Mouse (Mus musculus) olfactory bulb, adult 2 months (tissue): Measurements from ENCODE around the gene Sh3bgr. TPM values are rescaled to one million over a fixed set of nuclear protein-coding genes. Genes with fewer than 3 reads are reported as not detected.

Experiments used
- H3K27ac ChIP-seq: fragments of 200-500 bp; 2 replicates; pipeline ENCODE4 v1.5.1; 2012; ENCODE audit warnings: low read depth, low read length; ENCODE audit not compliant: insufficient read depth
- H3K4me1 ChIP-seq: fragments of 200-500 bp; 2 replicates; pipeline ENCODE4 v1.6.1; 2012; ENCODE audit warnings: low read length; ENCODE audit not compliant: control insufficient read depth, insufficient read depth
- H3K4me3 ChIP-seq: fragments of 200-500 bp; 2 replicates; pipeline ENCODE4 v1.5.1; 2012; ENCODE audit warnings: mild to moderate bottlenecking, low read depth, low read length, moderate library complexity; ENCODE audit not compliant: insufficient read depth
- CTCF ChIP-seq: fragments of 200-500 bp; IDR thresholded peaks from 2 replicates; pipeline ENCODE4 v1.5.1; 2012; ENCODE audit warnings: low read depth, mild to moderate bottlenecking, low read length, moderate library complexity; ENCODE audit not compliant: insufficient read depth
- POLR2A ChIP-seq: fragments of 200-500 bp; IDR thresholded peaks from 2 replicates; pipeline ENCODE4 v1.6.1; 2012; ENCODE audit warnings: mild to moderate bottlenecking, low read depth, low read length, moderate library complexity; ENCODE audit not compliant: insufficient read depth
- whole genome bisulfite sequencing: fragments of 180-500 bp; shearing (Covaris S2); methylation state at CpG from one replicate; pipeline ENCODE4 v1.1.7; 2018; 5-methylcytosine and 5-hydroxymethylcytosine counted together
- polyA plus RNA-seq: library from polyadenylated mRNA; stranded (reverse); fragments of >200 nt; gene quantifications from 2 replicates; pipeline ENCODE4 v1.2.4, GENCODE M21; 2012; ENCODE audit warnings: low replicate concordance; ENCODE audit not compliant: missing spikeins, insufficient read depth, insufficient read length

Sh3bgr gene
- not detected in 2 replicates for polyA plus RNA-seq

DNA sequence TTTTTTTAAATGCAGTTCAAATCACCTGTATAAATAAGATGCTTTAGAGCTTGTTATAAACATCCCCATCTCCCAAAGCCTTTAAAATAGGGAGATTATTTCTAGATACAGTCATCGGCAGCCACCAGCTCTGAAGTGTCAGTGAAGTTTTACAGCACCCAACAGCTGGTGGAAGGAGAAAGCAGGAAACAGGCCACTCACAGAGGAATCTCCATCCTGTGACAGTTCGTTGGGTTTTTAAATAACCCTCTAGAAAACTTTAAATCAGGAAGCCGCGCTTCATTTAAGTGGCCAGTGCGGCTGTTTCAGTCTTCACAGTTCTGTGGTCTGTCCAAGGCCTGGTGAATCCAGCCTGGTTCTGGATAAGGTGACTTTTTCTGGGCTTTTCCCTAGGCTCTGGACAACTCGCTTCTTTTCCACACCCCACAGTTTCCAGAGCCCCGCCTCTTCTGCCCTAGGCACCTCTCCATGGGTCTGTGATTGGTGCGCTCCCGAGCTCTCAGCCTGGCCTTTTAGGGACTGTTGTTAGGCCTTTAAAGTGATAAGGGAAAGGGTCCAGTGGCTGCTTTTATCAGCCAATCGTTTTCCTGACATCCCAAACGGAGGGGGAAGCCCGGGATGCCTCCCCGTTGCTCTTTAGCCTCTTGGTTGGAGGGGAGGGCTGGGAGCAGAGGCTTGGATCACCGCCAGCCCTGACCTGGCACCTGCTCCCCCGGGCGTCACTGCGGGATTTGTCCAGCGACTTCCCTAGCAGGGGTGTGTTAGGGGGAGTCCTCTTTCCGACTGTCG lies at the start of gene Sh3bgr:
TSS of gene Sh3bgr (plus strand) at position 538 of the 789 bp plus-strand sequence.
- H3K4me3 ChIP-seq, result peak within 1 kb of the TSS; percentile 22
- TF ChIP-seq POLR2A, result no peak
- H3K4me1 ChIP-seq, result peaks cover 12% of the 10 kb centered on the region
- WGBS, result 16% methylated on average over 20 of the region's 20 CpGs
- H3K27ac ChIP-seq, result no peak within 1 kb of the TSS

DNA sequence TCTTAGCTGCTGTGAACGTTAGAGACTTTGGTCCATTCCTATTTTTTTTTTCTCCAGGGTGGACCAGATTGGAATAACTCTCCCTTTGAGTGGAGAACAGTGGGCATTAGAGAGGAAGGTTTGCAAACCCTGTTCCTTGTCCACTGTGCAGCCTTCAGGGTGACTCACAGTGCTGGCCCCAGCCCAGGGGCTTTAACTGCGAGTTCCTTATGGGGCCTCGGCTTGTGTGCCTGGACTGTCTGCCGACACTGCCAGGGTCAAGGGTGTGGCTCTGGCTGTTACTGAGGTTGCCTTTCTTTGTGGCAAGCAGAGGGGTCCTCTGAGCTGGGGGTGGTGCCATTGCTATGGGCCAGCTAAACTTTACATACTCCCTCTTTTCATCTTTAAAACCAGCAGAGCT lies 49.3 kb upstream of the Sh3bgr start:
- 56% methylated on average over 4 of the region's 4 CpGs for WGBS
- TF ChIP-seq CTCF, result no peak
- no peak for TF ChIP-seq POLR2A
- H3K27ac ChIP-seq, result no peak overlapping the region
- H3K4me3 ChIP-seq, result no peak overlapping the region
- H3K4me1 ChIP-seq, result peaks cover 47% of the 10 kb centered on the region

DNA sequence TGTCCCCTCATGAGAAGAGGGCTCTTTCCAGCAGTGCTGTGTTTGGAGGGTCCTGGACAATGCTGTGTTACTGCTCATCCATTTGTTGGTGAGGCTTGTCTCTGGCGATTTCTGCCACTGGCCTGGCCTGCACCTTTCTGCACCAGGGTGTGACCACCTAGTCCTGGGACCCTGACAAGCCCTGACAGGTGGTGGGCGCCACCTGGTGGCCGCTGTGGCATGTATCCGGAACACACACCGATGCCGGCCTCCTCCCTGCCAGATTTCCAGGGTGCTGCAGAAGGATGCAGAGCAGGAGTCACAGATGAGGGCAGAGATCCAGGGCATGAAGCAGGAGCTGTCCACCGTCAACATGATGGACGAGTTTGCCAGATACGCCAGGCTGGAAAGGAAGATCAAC lies 48.7 kb upstream of the Sh3bgr start:
- H3K4me3 ChIP-seq, result no peak overlapping the region
- 23% methylated on average over 9 of the region's 9 CpGs for WGBS
- peaks cover 47% of the 10 kb centered on the region for H3K4me1 ChIP-seq
- TF ChIP-seq CTCF (peak; percentile 88), POLR2A (no peak)
- H3K27ac ChIP-seq, result no peak overlapping the region

DNA sequence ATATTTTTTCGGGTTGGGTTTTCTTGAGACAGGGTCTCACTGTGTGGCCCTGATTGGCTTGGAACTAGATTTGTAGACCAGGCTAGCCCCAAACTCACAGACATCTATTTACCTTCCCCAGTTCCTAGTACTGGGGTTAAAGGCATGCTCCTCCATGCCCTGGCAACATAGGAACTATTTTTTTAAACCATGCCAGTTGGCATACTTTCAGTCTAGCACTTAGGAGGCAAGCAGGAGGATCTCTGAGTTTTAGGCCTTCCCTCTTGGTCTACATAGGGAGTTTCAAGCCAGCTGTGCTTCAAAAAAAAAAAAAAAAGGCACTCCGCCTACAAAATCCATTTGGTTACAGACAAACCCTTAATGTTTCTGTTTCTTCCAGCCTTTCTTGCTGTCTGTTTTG lies 45.8 kb upstream of the Sh3bgr start:
- Histone ChIP-seq H3K4me1 (peaks cover 46% of the 10 kb centered on the region), H3K4me3 (no peak overlapping the region), H3K27ac (peak overlapping the region; percentile 58)
- WGBS, result 87% methylated on average over 2 of the region's 2 CpGs
- no peak for TF ChIP-seq CTCF
- no peak for TF ChIP-seq POLR2A

DNA sequence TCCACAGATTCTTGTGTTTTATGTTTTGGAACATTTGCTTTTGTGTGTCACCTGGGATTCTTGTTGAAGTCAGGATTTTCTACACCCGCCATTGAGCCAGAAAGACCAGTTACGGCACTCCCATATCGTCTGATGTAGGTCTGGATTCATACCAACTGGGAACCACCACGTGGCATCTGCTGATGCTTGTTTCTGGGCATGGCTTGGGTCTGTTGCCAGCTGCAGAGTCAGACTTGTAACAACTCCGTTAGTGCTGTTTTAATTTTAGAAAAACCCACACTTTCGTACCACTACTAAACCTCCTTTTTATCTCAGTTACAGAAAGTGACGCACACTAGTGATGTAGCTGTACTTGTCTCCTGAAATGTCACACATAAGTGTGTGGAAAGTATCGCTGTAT lies 44.2 kb upstream of the Sh3bgr start:
- 34% methylated on average over 8 of the region's 8 CpGs for WGBS
- Histone ChIP-seq H3K4me3 (no peak overlapping the region), H3K4me1 (peaks cover 44% of the 10 kb centered on the region), H3K27ac (peak overlapping the region; percentile 58)
- TF ChIP-seq POLR2A (no peak), CTCF (no peak)

DNA sequence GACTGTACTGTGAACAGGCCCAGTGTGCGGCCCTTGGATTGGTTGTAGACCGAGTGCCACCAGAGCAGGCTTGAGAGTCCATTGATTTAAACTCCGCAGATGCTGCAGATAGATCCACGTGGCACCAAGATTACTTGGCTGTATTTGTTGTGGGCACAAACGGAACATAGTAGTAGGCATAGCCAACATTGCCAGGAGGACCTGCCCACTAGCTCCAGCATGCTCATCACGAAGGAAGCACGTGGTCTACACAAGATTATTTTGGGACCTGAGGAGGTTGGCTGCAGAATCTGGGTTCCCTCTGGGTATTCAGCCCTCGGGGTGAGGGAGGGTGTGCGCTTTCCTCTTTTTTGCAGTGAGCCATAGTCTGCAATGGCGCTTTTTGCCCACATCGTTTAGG lies 43.1 kb upstream of the Sh3bgr start:
- TF ChIP-seq POLR2A (no peak), CTCF (no peak)
- peaks cover 37% of the 10 kb centered on the region for H3K4me1 ChIP-seq
- WGBS, result 38% methylated on average over 11 of the region's 11 CpGs
- H3K27ac ChIP-seq, result peak overlapping the region; percentile 77
- no peak overlapping the region for H3K4me3 ChIP-seq

DNA sequence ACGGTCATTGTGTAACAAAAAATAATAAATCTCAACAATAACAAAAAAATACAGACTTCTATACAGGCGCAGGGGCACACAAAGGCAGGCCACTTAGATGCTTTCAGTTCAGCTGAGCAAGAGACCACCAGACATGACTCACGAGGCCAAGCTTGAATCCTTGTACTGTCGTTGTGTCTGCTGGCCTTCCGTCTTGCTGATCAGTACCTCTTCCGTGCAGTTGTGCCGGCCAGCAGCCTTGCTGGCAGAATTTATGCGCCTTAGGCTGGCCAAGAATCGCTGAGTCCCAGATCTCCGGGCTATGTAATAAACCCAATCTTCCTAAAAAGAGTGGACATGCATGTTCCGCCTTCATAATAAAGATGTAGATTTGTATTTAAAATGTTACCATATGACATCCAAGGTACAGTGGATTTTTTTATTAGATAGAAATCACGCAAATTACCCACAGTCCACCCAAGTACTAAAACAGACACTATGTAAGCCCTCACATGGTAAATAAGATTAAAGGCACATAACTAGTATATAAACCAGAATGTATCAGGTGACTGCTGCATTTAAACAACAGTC lies 41.7 kb upstream of the Sh3bgr start:
- TF ChIP-seq POLR2A (no peak), CTCF (no peak)
- peaks cover 37% of the 10 kb centered on the region for H3K4me1 ChIP-seq
- 0 out of 2 replicates have a peak overlapping the region, but pooled peaks have one; percentile 24 for H3K27ac ChIP-seq
- peak overlapping the region; percentile 45 for H3K4me3 ChIP-seq
- WGBS, result 64% methylated on average over 12 of the region's 12 CpGs

DNA sequence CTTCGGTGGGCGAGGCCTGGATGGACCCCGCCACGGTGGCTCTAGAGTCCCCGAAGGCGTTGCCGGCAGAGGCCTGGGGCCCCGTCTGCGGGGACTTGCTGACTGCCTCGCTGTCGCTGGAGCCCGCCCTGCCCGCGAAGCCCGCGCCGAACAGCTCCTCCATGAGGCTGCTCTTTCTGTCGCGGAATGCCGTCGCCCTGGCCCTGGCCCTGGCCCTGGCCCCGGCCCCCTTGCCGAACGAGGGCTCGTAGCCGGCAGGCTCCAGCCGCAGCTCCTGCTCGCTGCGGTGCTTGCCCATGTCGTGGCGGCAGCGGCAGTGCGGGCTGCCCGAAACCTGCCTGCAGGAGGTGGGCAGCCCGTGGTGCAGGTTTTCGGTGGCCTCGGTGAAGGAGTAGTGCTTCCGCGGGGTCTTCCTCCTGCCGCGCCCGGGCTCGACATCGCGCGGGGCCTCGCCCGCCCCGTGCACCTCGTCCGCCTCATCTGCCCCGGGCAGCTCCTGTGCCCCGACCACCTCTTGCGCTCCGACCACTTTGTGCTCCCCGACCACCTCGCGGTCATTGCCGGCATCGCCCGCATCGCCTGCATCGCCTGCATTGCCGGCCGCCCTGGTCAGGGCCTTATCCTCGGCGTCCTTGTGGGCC lies 41.0 kb upstream of the Sh3bgr start:
- 3% methylated on average over 67 of the region's 67 CpGs for WGBS
- TF ChIP-seq CTCF, result no peak
- TF ChIP-seq POLR2A, result no peak
- H3K27ac ChIP-seq, result peak overlapping the region; percentile 24

DNA sequence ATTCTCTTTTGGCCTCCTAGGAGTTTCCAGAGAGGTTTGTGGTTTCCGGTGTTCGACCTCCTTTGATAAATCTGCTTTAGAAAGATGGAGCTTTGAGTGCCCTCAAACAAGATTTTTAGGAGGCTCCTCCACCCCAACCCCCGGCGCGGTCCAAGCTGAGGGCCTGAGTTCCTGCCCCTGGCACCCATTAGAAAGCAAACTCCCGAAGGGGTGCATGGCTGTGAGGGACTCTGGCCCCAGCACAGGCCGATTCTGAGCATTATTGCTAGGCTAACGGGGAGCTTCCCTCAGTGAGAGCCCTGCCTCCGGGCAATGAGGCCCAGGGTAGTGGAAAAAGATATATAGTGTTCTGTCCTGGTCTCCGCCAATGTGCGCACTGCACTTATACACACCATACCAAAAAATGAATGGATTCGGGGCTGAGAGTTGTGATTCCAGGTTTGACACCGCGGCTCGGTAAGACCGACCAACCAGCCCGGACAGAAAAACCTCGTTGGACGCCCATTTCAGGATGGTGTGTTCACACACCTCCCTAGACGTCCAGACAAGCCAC lies 40.4 kb upstream of the Sh3bgr start:
- WGBS, result 88% methylated on average over 20 of the region's 20 CpGs
- TF ChIP-seq POLR2A (0 out of 2 replicates have a peak, but pooled peaks have one; percentile 1), CTCF (no peak)
- no peak overlapping the region for H3K27ac ChIP-seq
- peak overlapping the region; percentile 45 for H3K4me3 ChIP-seq
- H3K4me1 ChIP-seq, result peaks cover 31% of the 10 kb centered on the region

More for the DNA sequence above, 41.0 kb upstream of the Sh3bgr start:
- Histone ChIP-seq H3K4me3 (peak overlapping the region; percentile 45), H3K4me1 (peaks cover 32% of the 10 kb centered on the region)
